Mouse (Mus musculus) liver, postnatal 0 days (tissue): ENCODE measurements around the gene Ntm.

Source experiments
- CTCF ChIP-seq: sonication (generic); IDR thresholded peaks from 2 replicates; pipeline ENCODE4 v1.5.1; 2016; ENCODE audit warnings: antibody characterized with exemption, low read depth
- EP300 ChIP-seq: IDR thresholded peaks from 2 replicates; pipeline ENCODE4 v1.6.1; 2016; ENCODE audit warnings: antibody characterized with exemption, low read depth, mild to moderate bottlenecking

DNA sequence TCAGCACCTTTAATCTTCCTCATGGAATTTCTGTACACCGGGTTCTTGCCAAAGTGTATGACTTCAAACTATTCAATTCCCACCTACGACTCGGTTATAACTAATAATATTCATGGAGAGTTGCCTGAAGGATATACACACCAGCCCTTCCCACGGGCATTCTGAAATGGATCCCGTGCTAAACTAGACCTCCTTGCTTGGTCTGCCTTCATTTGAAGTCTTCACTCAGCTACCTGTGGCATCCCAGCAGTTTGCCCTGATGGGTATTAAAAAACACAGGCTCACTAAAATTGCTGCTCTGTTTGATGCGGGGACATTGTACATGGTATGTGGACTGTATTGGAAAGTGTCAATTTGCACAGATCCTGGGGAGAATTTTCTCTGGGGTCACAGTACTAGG, 950.4 kb downstream of the Ntm start:
- no peak for TF ChIP-seq EP300
- TF ChIP-seq CTCF = no peak
